Mouse (Mus musculus): ENCODE measurements around the gene Psma2.
A peak's percentile ranks its signal among the peaks of the same experiment; 100 is the strongest.

Gene Psma2

DNA sequence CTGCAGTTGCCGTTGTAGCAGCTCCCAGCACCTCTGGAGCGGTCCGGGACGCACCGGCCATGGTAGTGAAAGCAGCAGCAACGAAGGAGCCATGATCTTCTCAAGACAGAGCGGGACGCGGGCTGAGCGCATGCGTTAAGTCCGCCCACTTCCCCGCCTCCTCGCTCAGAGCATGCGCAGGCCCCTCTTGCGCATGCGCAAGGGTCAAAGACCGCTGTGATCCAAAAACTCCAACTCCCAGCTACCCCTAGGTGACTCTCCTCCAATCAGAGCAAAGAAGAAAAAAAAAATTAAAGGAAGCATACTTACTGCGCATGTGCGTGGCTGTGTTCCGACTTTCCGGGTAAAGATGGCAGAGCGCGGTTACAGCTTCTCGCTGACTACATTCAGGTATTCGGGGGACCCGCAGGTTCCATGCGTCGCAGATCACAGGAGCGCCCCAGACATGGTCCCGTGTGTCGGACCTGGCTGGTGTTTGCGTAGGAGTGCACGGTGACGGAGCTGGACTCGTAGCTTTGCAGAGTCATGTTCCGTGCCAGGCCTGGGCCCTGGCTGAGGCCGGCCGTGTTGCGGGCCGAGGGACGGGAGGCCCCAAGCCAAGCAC is at the start of gene Psma2, which contains the start of gene Mrpl32:
Psma2 (plus strand) TSS at position 315 of the 604 bp plus-strand sequence.
Mrpl32 (minus strand) TSS at position 240 of the 604 bp plus-strand sequence.
- DNase-seq, result peak; percentile 97

DNA sequence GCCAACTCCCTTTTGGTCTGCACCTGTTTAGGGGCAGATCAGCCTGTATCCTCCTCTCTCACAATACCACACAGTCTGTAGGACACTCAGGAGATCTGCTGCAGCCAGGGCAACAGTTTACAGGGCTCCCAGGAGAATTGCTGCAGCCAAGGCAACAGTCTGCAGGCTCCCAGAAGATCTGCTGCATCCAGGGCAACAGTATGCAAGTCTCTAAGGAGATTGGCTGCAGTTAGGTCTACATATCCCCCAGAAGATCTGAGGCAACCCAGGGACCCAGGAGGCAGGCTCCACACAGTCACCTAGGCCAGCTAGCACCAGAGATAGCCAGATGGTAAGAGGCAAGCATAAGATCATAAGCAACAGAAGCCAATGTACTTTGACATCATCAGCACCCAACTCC is 38.9 kb upstream of the Psma2 start:
- DNase-seq, result no peak

DNA sequence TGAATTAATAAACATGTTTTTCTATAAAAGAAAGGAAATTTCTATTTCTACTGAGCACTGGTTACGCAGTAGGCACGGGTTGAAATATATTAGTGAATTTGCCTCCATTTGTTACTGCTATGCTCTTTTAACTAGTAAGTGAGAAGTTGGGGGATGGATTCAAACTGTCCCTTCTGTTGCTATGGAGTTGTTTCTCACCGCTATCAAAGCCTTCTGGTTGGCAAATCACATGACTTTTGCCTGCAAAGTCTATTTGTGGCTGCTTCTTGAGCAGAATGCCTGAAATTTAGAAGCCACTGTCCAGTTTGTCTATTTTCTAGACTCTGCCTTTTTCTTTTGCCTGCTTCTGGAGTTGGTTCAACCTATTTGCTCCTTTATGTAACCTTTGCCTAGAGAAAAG is 32.6 kb upstream of the Psma2 start:
- DNase-seq, result no peak

DNA sequence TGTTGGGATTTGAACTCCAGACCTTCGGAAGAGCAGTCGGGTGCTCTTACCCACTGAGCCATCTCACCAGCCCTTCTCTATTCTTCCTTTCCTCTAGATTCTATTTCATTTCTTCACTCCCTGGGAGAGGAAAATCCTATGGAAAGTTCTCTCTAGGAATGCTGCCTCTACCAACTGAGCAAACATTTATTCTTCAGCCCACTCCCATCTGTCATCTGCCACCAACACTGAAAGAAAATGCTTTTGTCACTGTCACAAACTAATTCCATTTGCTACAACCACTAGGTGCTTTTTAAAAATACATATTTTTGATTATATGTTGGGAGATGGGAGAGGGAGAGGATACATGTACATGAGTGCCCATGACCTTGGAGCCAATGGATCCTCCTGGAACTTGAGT is 10.3 kb upstream of the Psma2 start:
- DNase-seq, result no peak

DNA sequence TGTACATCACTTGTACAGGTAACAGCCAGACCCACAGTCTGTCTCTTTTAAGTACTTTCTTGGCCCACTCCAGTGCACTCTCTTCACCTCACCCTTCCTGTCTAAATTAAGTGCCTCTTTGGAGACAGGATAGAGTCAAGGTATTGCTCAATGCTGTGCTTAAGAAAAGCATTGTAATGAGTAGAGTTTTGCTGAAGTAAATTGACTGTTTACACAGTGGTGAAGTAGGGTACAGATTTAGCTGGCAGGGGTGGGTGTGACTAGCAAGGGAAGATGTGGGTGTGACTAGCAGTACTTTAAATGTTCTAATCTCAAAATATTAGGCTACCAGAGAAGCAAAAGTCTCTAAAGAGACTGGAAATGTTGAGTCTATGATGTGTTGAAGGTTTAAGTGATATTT is 5.4 kb upstream of the Psma2 start:
- no peak for DNase-seq

DNA sequence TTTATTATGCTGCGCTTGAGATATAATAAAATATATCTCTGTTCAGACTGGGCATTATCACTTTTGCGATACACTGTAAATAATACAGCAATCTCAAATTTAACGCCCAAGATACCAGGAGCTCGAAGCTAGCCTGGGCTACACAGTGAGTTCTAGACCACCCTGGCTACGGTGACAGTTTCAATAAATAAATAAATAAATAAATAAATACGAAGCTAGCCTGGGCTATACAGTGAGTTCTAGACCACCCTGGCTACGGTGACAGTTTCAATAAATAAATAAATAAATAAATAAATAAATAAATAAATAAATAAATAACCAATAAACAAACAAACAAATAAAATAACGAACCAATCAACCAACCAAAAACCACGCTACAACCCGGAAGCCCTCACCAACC is 577 bp upstream of the Psma2 start:
- DNase-seq, result no peak

DNA sequence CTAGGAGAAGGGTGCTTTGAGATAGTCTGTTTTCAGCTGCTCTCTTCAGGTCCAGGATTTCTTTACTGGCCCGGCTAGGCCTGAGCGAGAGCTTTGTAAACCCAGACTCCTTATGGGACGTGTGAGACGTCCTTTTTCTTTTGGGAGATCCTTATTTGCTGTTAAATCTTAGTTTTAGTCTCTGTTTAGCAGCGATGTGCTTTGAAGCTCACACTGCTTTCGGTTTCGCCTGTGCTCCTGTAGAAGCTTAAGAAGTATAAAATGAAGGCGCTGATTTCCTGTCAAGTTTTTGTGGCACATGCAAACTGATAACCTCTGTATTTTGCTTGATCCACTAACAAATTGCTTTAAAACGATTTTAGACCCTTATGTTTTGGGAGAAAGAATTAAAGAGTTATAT is 513 bp downstream of the Psma2 start:
- no peak for DNase-seq

DNA sequence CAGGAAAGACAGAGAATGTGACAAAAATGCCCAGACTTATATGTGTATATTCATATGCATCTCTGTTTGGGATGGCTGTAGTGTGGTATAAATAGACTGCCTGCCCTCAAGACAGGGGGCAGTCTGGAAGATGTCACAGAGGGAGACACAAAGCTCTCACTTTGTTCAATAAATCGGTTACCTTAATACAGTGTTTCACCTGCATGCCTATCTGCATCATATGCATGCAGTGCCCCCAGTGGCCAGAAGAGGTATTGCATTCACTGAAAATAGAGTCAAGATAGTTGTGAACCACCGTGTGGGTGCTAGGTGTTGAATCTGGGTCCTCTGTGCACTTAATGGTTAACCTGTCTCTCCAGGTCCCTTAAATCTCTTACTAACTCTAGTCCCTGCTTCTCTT is 5.7 kb downstream of the Psma2 start:
- DNase-seq, result peak; percentile 66 to 85

DNA sequence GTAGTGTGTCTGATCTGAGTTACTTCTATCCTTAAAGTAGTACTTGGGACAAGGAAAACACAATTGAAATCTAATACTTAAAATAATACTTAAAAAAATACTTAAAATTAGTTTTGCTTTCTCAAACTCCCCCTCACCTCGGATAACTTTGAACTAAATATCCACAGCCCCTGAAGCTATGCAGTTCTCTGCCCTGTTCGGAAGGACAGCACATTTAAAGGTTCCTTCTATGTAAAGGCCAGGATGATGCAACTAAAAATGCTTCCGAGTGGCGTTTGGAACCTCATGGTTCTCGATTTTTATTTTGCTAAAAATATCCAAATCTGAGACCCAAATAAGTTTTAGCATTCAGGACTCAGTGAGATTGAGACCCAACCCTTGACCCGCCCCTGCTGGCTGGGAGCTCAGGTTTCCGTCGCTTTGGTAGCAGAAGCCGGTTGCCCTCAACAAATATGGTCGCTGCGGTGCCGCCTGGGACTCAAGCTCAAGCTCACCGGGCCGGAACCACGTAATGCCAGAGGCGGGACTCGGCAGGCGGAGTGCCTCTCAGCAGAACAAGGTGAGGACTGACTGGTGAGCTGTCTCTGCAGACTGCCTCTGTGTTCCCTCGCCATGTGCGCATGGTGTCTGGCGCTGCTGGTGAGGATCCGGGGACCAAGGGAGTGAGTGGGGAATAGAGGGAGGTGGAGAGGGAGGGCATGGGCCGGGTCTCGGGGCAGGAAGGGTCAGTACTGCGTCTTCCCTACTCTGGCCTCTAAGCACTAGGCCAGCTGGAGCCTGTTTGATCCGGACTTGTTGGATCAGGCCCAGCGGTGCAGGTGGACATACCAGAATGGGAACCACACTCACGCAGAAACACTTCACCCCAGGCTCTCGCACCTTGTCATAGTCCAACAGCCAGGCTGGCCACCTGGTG is 16.9 kb downstream of the Psma2 start, which contains the start of gene AW209491:
AW209491 (plus strand) TSS at position 429 of the 916 bp plus-strand sequence.
- peak; percentile 97 to 98 for DNase-seq

DNA sequence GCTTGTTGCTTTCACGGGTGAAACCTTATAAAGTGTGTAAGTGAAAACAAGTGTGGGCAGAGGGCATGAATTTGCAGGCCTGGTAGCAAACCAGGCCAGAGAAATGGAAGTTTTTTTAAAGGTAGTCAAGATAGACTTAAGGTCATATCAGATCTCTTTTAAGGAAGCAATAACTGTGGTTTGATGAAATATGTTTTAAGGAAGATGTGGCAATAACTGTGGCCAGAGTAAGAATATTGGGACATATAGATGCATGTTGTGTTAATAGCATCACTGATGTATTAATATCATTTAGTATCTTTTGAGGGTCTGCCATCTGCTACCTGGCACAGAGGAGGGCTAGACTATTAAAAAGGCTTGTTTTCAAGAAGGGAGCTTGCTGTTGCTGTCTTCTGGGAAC is 27.0 kb downstream of the Psma2 start:
- no peak for DNase-seq

DNA sequence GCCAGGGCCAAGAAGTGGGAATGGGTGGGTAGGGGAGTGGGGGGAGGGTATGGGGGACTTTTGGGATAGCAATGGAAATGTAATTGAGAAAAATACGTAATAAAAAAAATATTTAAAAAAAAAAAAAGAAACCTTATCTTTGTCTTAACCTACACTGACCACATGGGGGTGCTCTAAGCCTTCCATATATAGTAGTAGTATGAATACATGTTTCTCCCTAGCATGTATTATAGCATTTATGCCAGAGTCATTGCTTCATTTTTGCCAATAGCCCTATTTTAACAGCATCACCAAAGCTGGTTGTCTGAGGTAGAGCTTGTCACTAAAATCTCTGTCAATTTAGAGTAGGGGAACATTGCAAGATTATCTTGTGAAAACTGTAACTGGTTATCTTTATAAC is 36.3 kb downstream of the Psma2 start:
- DNase-seq, result peak in 1 of 2 experiments; percentile 36

DNA sequence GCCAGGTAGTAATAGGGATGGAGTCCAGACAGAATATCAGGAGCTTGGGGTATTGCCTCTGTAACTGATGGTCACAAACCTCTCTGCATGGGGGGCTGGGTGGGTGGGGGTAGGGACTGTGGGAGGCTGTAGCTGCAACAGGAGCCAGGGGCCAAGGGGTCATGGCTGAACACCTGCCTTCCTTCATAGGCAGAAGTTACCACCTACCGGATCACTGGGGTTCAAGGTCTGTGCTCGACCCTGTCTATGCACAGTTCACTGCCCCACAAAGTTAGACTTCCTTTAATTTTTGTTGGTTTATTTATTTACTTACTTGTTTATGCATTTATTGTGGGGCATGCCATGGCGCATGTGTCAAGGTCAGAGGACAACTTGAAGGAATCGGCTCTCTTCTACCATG is 54.1 kb downstream of the Psma2 start:
- no peak for DNase-seq

DNA sequence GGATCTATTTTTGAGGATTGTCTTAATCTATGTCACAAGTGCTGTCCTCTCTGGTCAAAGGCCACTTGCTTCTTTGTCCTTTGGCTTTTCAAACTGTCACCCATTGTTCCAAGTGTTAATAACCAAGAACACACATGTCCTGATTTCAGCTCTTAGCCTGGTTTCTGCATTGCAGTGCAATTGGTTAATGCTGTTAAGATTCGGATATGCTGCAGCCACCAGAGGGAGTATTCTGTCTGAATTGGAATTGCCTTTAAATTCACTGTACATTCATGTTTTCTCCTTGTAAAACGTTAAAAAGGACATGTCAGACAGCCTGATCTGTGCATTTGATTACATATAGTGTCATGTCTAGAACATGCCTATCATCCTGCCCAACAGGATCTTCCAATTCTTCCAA is 57.3 kb downstream of the Psma2 start:
- DNase-seq, result no peak

DNA sequence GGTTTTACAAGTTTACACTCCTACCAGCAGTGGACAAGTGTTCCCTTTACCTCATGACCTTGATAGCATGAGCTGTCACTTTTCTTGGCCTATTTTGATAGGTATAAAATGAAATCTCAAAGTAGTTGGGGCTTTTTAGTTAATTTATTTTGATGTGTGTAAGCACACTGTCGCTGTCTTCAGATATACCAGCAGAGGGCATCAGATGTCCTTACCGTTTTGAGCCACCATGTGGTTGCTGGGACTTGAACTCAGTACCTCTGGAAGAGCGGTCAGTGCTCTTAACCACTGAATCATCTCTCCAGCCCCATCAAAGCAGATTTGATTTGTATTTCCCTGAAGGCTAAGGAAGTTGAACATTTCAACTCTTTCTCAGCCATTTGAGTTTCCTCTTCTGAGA is 75.9 kb downstream of the Psma2 start:
- DNase-seq, result no peak

DNA sequence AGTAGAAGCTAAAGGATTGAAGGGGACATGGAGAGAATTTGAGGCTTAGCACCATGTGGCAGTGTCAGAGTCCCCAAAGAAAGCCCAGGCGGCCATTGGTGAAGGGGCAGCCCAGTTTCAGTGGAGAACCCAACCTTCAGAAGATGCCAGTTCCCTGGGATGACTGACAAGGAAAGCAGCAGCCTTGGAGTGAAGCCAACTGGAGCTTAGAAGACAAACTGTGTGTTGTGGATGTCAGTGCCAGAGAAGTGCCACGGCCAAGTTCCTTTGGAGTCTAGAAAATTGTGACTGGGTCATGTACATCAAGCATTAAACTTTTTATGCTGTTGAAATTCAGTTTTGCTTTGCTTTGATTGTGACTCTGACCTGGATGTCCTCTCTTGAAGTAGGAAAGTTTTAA is 103.8 kb downstream of the Psma2 start:
- DNase-seq, result no peak

DNA sequence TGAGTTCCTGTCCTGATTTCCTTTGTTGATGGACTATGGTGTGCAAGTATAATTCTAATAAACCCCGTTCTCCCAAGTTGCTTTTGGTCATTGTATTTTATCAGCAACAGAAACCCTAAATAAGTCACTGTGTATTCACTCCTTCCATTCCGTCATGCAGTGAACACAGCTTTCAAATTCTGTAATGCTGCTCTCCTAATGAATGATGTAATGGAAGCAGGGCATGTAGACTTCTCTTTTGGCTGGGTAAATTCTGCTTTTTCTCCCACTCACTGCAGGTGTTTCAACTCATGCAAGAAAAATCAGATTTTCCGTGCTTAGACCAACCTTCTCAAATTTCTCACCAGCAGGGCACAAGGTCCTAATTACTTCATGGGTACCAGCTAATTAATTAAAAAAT is 104.7 kb downstream of the Psma2 start:
- DNase-seq, result no peak
